Mouse (Mus musculus): ENCODE results near the gene Phkg2. TPM values are rescaled to one million over a fixed set of nuclear protein-coding genes. Genes with fewer than 3 reads are reported as not detected.

Phkg2 gene
- total RNA-seq (2014; fragmentation: Nextera tagmentation) (57.0 and 72.0 TPM in 2 replicates), total RNA-seq (2017) (27.4 and 31.7 TPM in 2 replicates)

DNA sequence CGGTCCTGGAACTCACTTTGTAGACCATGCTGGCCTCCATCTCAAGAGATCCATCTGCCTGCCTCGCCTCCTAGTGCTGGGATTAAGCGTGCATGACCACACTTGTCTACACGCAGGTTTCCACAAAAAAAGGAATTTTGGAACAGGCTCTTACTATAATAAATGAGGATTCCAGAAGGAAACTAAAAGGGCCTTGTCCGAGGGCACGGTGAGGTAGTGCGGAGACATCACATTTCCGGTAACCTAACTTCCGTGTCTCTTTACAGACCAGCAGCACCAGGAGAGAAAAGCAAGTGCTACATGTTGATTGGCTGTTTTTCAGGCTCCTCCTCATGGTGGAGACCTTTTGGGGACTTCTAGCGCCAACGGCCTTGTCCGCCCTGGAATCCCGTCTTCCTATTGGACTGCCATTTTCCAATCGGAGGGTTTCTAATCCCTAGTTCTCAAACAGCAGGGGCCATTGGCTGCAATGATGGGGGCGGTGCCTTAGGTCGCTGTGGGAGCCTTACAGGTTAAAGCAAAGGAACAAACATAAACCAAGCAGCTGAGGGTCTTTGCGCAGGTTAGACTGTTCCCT is at the start of gene Phkg2:
Gene Phkg2 (plus strand): TSS at position 446 of the 577 bp plus-strand sequence.
- peak; percentile 97 for ATAC-seq (replicated peaks; ENCODE audit: poor library complexity, severe bottlenecking)

DNA sequence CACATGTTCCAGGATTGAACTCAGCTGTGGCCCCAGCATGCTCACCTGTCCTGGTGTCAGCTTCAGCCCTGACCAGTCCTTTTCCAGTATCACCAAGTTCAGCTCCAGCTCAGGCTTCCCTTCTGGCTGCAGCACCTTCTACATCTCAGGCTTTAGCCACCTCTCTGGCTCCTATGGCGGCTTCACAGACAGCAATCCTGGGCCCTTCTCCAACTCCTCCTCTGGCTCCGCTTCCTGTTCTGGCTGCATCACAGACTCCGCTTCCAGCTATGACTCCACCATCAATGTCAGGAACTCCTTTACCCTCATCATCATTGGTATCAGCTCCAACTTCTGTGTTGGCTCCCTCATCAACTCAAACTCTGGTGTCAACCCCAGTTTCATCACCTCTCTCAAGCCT is 31.5 kb upstream of the Phkg2 start:
- no peak for ATAC-seq (replicated peaks; ENCODE audit: poor library complexity, severe bottlenecking)

GRCm38 (mm10) chr7:127549116-127549835 is 23.9 kb upstream of the Phkg2 start:
- no peak for ATAC-seq (replicated peaks; ENCODE audit: poor library complexity, severe bottlenecking)

- no peak for ATAC-seq (replicated peaks; ENCODE audit: poor library complexity, severe bottlenecking)
Observed at GRCm38 (mm10) chr7:127551558-127551957, 21.6 kb upstream of the Phkg2 start.

- no peak for ATAC-seq (replicated peaks; ENCODE audit: poor library complexity, severe bottlenecking)
Observed at GRCm38 (mm10) chr7:127560580-127560979, 12.6 kb upstream of the Phkg2 start.

- ATAC-seq (replicated peaks; ENCODE audit: poor library complexity, severe bottlenecking), result no peak
Observed at GRCm38 (mm10) chr7:127561340-127561858, 11.7 kb upstream of the Phkg2 start, which contains the start of gene Tmem265. Gene Tmem265 (plus strand): TSS chr7:127561390.

DNA sequence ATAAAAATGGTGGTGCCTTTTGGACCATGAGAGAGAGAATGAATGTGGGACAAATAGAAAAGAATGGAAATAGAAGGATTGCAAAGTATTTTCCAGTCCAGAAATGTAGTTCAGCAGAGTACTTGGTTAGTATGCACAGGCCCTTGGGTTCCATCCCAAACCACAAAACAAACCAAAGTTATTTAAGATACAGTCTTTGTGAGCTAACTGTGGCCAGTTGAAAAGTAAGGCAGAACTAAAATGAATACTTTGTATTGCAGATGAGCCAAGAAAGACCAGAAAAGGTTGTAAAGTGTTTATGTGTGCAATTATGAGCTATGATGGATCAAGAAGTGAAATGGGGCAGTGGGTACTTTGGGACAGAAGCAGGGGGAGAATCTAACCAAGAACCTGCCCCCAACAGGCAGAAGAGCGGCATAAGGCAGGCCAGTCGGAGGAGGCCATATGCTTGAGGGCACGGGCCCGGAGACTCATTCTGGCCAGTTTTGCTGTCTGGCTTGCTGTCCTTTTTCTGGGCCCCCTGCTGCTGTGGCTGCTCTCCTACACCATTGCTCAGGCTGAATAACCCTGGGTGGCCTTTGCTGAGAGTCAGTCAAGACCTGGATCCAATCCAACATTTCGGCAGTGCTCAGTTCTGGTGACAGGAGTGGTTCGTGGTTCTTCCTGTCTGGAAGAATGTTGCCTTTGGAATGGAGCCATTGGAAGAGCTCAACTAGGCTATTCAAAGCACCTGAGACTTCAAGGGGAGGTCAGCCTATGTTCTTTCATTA is 8.6 kb upstream of the Phkg2 start:
- ATAC-seq (replicated peaks; ENCODE audit: poor library complexity, severe bottlenecking), result no peak

GRCm38 (mm10) chr7:127573503-127574008 is 416 bp downstream of the Phkg2 start:
- ATAC-seq (replicated peaks; ENCODE audit: poor library complexity, severe bottlenecking), result peak; percentile 10; the same call in 1 of the 2 replicates

GRCm38 (mm10) chr7:127574115-127574514 is 975 bp downstream of the Phkg2 start:
- no peak for ATAC-seq (replicated peaks; ENCODE audit: poor library complexity, severe bottlenecking)

DNA sequence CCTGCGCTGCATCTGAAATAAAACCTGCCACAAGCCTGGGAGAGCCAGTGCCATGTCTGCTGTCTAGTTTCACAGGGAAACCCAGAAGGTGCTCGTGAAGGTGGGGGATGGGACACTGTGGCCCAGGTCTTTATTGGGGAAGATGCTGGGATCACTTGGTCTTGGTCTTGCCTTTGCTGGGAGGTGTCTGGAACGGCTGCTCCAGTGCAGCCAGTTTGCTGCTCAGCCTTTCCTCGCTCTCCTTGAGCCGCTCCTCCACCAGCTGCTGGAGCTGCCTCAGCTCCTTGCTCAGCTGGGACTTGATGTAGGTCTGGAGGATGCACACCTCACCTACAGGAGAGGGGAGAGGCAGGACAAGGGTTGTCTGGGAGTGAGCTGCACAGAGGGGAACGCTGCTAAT is 10.1 kb downstream of the Phkg2 start:
- ATAC-seq (replicated peaks; ENCODE audit: poor library complexity, severe bottlenecking), result no peak

DNA sequence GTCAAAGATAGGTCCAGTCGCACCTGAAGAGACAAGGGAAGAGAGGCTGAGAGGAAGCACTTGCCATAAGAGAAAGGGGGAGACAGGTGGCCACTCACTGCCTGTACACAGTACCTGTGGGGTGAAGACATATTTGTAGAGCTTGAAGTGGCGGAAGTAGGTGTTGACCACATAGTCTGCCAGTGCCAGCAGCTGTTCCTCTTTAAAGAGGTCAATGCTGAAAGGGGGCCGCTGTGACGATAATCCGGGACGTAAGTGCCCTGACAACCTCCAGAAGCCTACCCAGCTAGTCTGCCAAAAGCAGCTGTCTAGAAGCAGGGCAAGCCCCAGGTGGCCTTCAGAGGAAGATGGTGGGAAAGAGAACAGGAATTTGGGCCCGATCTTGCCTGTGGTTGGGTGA is 11.9 kb downstream of the Phkg2 start:
- 0 out of 2 replicates have a peak, but pooled peaks have one; percentile 15 for ATAC-seq (replicated peaks; ENCODE audit: poor library complexity, severe bottlenecking)

GRCm38 (mm10) chr7:127586149-127586548 is 13.0 kb downstream of the Phkg2 start:
- ATAC-seq (replicated peaks; ENCODE audit: poor library complexity, severe bottlenecking), result no peak

GRCm38 (mm10) chr7:127587196-127587595 is 14.1 kb downstream of the Phkg2 start:
- no peak for ATAC-seq (replicated peaks; ENCODE audit: poor library complexity, severe bottlenecking)

GRCm38 (mm10) chr7:127588011-127588871 is 15.1 kb downstream of the Phkg2 start, which contains the start of the genes Ccdc189 and Rnf40:
Gene Ccdc189 (minus strand): TSS chr7:127588595.
Gene Rnf40 (plus strand): TSS chr7:127588767.
- peak; percentile 90 for ATAC-seq (replicated peaks; ENCODE audit: poor library complexity, severe bottlenecking)

DNA sequence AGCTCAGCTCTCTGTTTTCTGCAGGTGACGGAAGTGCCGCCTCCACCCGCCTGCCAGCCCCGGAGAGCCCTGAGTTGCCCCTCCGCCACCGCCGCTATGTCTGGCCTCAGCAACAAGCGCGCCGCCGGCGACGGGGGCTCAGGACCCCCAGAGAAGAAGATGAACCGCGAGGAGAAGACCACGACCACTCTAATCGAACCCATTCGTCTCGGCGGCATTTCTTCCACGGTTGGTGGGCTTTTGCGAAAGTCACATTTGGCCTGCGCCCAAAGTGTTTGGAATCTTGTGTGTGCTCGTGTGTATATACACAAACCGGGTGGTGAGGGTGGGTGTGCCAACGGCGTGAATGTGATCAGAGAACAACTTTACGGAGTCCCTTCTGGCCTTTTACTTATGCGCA is 15.8 kb downstream of the Phkg2 start:
- no peak for ATAC-seq (replicated peaks; ENCODE audit: poor library complexity, severe bottlenecking)

GRCm38 (mm10) chr7:127589637-127590036 is 16.5 kb downstream of the Phkg2 start:
- no peak for ATAC-seq (replicated peaks; ENCODE audit: poor library complexity, severe bottlenecking)

GRCm38 (mm10) chr7:127591108-127591507 is 18.0 kb downstream of the Phkg2 start:
- no peak for ATAC-seq (replicated peaks; ENCODE audit: poor library complexity, severe bottlenecking)

DNA sequence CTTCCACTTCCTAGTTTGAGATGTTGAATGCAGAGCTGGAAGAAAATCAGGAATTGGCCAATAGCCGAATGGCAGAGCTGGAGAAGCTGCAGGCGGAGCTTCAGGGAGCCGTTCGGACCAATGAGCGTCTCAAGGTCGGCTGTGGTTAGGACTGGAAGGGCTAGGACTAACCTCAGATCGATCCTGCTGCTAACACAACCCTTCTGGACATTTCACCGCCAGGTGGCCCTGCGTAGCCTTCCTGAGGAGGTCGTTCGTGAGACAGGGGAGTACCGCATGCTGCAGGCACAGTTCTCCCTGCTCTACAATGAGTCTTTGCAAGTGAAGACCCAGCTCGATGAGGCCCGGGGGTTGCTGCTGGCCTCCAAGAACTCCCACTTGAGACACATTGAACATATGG is 19.4 kb downstream of the Phkg2 start:
- ATAC-seq (replicated peaks; ENCODE audit: poor library complexity, severe bottlenecking), result no peak

DNA sequence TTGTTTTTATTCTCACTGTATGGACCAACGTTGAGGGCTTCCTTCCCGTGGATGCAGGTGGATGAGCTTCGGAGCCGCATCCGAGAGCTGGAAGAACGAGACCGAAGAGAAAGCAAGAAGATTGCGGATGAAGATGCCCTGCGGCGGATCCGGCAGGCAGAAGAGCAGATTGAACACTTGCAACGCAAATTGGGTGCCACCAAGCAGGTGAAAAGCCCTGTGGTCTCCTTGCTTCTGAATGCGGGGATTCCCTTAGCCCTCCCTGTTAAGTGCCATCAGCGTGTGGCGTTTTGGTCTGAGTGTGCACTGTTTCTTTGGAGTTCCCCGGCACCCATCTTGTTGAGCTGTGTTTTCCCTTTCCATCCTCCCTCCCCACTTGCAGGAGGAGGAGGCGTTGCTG is 23.6 kb downstream of the Phkg2 start:
- no peak for ATAC-seq (replicated peaks; ENCODE audit: poor library complexity, severe bottlenecking)

DNA sequence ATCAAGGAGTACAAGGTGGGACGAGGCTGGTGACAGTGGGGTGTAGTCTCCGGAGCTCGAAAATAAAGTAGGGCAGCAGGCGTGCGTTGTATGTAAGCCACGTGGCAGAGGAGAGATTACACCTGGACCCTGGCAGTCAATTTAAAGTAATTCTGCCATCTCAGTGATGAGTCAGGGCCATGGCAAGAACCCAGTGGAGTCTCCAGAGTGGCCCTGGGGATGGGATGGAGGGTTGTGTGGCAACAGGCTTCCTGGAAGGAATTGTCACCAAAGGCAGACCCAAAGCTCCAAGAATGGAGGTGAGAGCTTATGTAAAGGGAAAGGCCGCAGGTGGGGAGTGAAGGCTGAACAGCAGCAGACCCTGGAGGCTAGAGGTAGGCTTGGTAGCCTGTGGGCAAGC is 27.5 kb downstream of the Phkg2 start:
- no peak for ATAC-seq (replicated peaks; ENCODE audit: poor library complexity, severe bottlenecking)
